Mouse (Mus musculus): ENCODE results near the gene Ralb.

Gene Ralb

DNA sequence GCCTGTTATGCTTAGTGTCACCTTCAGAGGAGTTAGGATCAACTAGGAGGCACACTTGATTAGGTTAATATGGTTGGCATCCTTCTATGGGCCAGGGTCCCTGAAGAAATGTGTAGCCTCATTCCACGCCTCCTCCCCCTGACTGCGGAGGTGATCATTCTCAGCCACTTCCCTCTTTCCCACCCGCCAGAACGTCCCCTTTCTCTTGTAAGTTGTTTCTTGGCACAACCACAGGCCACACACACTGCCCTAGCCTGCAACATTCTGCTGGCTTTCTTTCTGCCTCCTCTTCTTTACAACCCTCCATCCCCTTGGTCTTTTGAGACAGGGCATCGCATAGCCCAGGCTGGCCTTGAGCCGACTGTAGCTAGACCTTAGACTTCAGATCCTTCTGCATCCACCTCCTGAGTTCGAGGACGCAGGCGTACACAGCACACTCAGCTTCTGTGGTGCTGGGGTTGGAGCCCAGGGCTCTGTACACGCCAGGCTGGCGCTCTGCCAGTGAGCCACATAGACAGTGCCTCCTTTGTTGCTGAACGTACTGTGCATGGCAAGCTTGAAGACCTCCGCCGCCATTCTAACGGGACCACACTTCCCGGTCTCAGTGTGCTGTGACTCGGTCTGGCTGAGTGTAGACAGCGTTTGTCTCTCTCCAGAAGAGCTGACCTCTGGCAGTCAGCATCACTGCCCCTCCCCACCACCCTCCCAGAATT, 28.7 kb upstream of the Ralb start:
- POLR2A ChIA-PET, result interaction anchor here in 3 of 4 experiments (0.6 to 1.8 kb wide), 12 partner anchors 8 to 39 kb away, joined by 3 to 9 read pairs (median 4); partner anchors contain the start of genes Ralb (in 1 of the 3) and Tmem185b (in 1 of the 3)
- CTCF ChIA-PET, result interaction anchor here in 3 of 4 experiments (0.7 to 2.4 kb wide), 6 partner anchors 16 to 397 kb away, joined by 3 to 15 read pairs (median 3); no protein-coding TSS in a partner anchor

DNA sequence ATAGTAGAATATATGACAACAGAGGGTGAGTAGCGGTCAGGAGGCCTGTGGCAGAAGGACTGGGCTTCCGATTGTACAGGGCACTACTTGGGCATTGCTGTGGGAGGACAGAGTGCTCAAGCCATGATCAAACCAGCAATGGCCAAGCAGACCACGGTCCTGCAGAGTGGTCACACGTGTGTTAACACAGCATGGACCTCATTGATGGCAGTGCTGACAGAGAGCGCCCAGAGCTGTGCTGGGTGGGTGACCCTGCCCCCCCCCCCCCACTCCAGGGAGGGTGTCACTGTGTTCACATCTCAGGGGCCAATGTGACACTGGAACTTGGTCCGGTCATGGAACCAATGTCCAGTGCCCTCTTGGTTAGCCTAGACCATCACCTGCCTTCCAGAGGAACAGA, 27.6 kb upstream of the Ralb start:
- ChIA-PET POLR2A (no interaction called here), CTCF (no interaction called here)

- CTCF ChIA-PET, result interaction anchor here in 1 of 4 experiments (0.5 kb wide), 1 partner anchor 49 kb away, joined by 3 read pairs; no protein-coding TSS in a partner anchor
- POLR2A ChIA-PET, result interaction anchor here in 3 of 4 experiments (0.6 to 2.6 kb wide), 5 partner anchors 8 to 37 kb away, joined by 3 to 9 read pairs (median 4); no protein-coding TSS in a partner anchor
These were observed 26.3 kb upstream of the Ralb start for GRCm38 (mm10) chr1:119530941-119531340.

DNA sequence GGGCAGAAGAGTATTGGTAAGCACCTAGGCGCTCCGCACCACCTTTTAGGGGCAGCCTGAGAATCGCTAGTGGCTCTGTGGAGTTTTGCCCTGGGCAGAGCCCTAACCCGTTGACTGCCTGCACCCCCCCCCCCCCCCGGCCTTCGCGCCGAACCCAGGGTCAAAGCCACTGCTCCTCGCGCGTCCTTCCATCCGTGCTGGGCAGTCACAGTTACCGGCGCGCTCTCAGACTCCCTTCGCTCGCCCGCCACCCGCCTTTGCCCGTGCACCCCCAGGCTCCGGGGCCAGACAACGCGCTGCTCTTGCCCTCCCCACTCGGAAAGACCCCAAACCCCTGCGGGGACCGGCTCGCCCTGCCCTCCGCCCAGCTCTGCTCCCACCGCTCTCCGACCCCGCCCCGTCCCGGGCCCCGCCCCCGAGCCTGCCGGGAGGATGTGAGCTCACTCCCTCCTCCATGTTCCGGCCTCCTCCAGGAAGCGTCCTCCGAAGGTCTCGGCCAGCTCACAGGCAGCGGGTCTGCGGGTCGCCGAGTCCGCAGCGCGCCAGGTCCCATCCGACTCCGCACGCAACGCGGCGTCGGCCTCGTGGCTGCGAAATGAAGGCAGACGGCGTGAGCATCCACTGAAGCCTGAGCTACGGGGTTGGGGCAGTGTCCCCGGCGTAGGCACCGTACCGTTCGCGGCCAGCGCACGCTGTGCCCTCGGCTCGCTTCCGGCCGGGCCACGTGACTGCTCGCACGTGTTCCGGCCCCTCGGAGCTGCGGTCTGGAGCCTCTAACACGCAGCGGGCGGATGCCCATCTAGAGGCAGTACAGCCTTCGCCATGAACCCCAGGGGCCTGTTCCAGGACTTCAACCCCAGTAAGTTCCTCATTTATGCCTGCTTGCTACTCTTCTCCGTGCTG, 21.3 kb upstream of the Ralb start, which contains the start of gene Tmem185b:
Gene Tmem185b, plus strand, starts transcription at position 472 of the 903 bp plus-strand sequence.
- POLR2A ChIA-PET, result interaction anchor here in 3 of 4 experiments (0.6 to 9.8 kb wide), 43 partner anchors 8 to 880 kb away, joined by 3 to 183 read pairs (median 4); partner anchors contain the start of genes Ralb (in 2 of the 3), 3110009E18Rik (in 1 of the 3), Dbi (in 1 of the 3) and Epb41l5 (in 1 of the 3)
- CTCF ChIA-PET, result interaction anchor here (0.5 to 1.6 kb wide), 12 partner anchors 13 to 490 kb away, joined by 3 to 7 read pairs (median 3); partner anchors contain the start of gene Ralb (in 1 of the 4)

- ChIA-PET POLR2A (interaction anchor here in 2 of 4 experiments (1.0 to 9.8 kb wide), 12 partner anchors 9 to 219 kb away, joined by 3 to 183 read pairs (median 6); partner anchors contain the start of gene Ralb (in 1 of the 2)), CTCF (interaction anchor here in 2 of 4 experiments (0.6 to 1.0 kb wide), 3 partner anchors 28 to 67 kb away, joined by 3 read pairs; no protein-coding TSS in a partner anchor)
These were observed 20.4 kb upstream of the Ralb start for GRCm38 (mm10) chr1:119525004-119525444.

DNA sequence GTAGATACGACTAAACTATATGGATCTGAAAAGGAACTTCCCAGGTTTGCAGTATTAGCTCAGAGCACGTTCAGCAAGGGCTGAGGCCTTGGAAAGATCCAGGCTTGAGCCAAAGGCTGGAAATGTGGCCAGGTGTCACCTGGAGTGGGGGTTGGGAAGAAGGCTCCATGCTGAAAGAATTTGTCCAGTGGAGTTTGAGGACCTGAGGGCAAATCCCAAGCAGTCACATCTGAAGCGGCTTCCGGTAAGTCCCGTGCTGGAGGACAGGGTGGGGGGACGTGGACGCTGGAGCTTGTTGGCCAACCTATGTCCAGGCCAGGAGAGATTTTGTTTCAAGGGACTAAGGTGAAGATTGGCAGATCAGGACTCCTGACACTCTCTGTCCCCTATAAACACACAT, 19.2 kb upstream of the Ralb start:
- ChIA-PET CTCF (interaction anchor here in 3 of 4 experiments (0.5 to 2.3 kb wide), 5 partner anchors 19 to 420 kb away, joined by 3 to 9 read pairs (median 3); partner anchors contain the start of gene Ralb (in 1 of the 3)), POLR2A (interaction anchor here in 3 of 4 experiments (0.6 to 9.8 kb wide), 10 partner anchors 10 to 354 kb away, joined by 3 to 183 read pairs (median 4); partner anchors contain the start of gene Ralb (in 2 of the 3))

- ChIA-PET CTCF (interaction anchor here in 3 of 4 experiments (0.5 to 2.3 kb wide), 6 partner anchors 19 to 946 kb away, joined by 3 to 9 read pairs (median 4); partner anchors contain the start of gene Ralb (in 1 of the 3)), POLR2A (interaction anchor here (0.5 to 9.8 kb wide), 17 partner anchors 8 to 1135 kb away, joined by 3 to 183 read pairs (median 4); partner anchors contain the start of genes Ralb (in 1 of the 4) and Tmem177 (in 1 of the 4))
These were observed 18.8 kb upstream of the Ralb start for GRCm38 (mm10) chr1:119523369-119523768.

- POLR2A ChIA-PET, result interaction anchor here in 3 of 4 experiments (0.8 to 9.8 kb wide), 15 partner anchors 8 to 1134 kb away, joined by 3 to 183 read pairs (median 4); partner anchors contain the start of genes Ralb (in 2 of the 3) and Tmem177 (in 1 of the 3)
- CTCF ChIA-PET, result interaction anchor here in 3 of 4 experiments (0.6 to 2.3 kb wide), 5 partner anchors 18 to 751 kb away, joined by 3 to 9 read pairs (median 3); partner anchors contain the start of gene Ralb (in 1 of the 3)
These were observed 18.1 kb upstream of the Ralb start for GRCm38 (mm10) chr1:119522726-119523125.

GRCm38 (mm10) chr1:119521681-119522080, 17.1 kb upstream of the Ralb start:
- ChIA-PET CTCF (interaction anchor here in 2 of 4 experiments (0.5 to 2.3 kb wide), 6 partner anchors 17 to 711 kb away, joined by 3 to 9 read pairs (median 4); partner anchors contain the start of gene Ralb (in 1 of the 2)), POLR2A (interaction anchor here (0.7 to 9.8 kb wide), 12 partner anchors 12 to 433 kb away, joined by 3 to 183 read pairs (median 5); partner anchors contain the start of gene Ralb (in 2 of the 4))

- ChIA-PET POLR2A (interaction anchor here in 3 of 4 experiments (0.7 to 9.8 kb wide), 10 partner anchors 13 to 434 kb away, joined by 3 to 183 read pairs (median 5); partner anchors contain the start of gene Ralb (in 2 of the 3)), CTCF (interaction anchor here in 3 of 4 experiments (0.5 to 1.1 kb wide), 5 partner anchors 29 to 877 kb away, joined by 3 to 5 read pairs (median 3); no protein-coding TSS in a partner anchor)
These were observed 16.4 kb upstream of the Ralb start for GRCm38 (mm10) chr1:119521029-119521428.

GRCm38 (mm10) chr1:119519286-119519685, 14.7 kb upstream of the Ralb start:
- POLR2A ChIA-PET, result interaction anchor here (0.6 to 9.8 kb wide), 12 partner anchors 9 to 171 kb away, joined by 3 to 183 read pairs (median 4); partner anchors contain the start of gene Ralb (in 2 of the 4)
- CTCF ChIA-PET, result interaction anchor here in 2 of 4 experiments (0.6 to 1.2 kb wide), 4 partner anchors 10 to 1008 kb away, joined by 3 to 5 read pairs (median 3); no protein-coding TSS in a partner anchor

DNA sequence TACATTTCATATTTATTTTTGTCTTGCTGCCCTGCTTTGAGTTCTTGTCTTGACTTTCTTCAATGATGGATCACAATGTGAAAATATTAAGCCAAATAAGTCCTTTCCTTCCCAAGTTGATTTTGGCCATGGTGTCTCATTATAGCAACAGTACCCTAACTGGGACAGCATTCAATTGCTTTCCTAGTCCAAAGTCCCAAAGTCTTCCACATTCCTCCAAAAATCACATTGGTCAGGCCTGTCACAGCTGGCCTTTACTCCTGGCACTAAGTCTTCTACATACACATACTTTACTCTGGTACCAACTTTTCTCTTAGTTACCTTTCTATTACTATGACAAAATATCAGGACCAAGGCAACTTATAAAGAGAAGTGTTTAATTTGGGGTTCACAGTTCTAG, 14.2 kb upstream of the Ralb start:
- CTCF ChIA-PET, result interaction anchor here in 2 of 4 experiments (0.9 to 1.0 kb wide), 2 partner anchors 11 to 21 kb away, joined by 3 read pairs; no protein-coding TSS in a partner anchor
- POLR2A ChIA-PET, result interaction anchor here (0.6 to 9.8 kb wide), 10 partner anchors 10 to 170 kb away, joined by 3 to 183 read pairs (median 4); partner anchors contain the start of gene Ralb (in 1 of the 4)

GRCm38 (mm10) chr1:119518060-119518459, 13.5 kb upstream of the Ralb start:
- CTCF ChIA-PET, result no interaction called here
- POLR2A ChIA-PET, result interaction anchor here in 2 of 4 experiments (0.7 to 9.8 kb wide), 5 partner anchors 11 to 63 kb away, joined by 3 to 183 read pairs (median 5); partner anchors contain the start of gene Ralb (in 1 of the 2)

DNA sequence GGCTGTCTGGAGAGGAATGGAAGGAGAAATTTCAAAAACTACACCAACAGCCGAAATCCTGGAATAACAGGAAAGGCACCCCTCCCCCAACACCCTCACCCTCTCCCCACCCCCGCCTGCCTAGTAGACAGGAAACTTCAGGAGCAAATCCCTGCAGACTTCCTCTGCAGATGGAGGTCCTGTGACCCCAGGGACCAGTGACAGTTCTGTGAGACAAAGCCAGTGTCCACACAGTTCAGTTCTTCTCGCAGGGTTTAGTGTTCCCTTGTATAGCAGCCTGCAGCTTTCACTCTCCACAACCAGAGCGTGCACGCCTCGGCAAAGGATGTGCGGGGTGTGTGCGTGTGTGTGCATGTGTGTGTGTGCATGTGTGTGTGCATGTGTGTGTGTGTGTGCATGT, 6.3 kb upstream of the Ralb start:
- POLR2A ChIA-PET, result interaction anchor here in 1 of 4 experiments (0.6 to 1.7 kb wide), 2 partner anchors 12 to 15 kb away, joined by 3 to 6 read pairs; partner anchors contain the start of gene Tmem185b

GRCm38 (mm10) chr1:119510409-119510808, 5.8 kb upstream of the Ralb start:
- CTCF ChIA-PET, result interaction anchor here in 2 of 4 experiments (0.6 to 0.7 kb wide), 2 partner anchors 26 to 543 kb away, joined by 3 read pairs; no protein-coding TSS in a partner anchor
- POLR2A ChIA-PET, result interaction anchor here in 1 of 4 experiments (0.6 to 1.7 kb wide), 2 partner anchors 11 to 15 kb away, joined by 3 to 6 read pairs; partner anchors contain the start of gene Tmem185b

More for the DNA sequence above, 6.3 kb upstream of the Ralb start:
- CTCF ChIA-PET, result interaction anchor here in 1 of 4 experiments (0.7 kb wide), 1 partner anchor 543 kb away, joined by 3 read pairs; no protein-coding TSS in a partner anchor

- POLR2A ChIA-PET, result interaction anchor here in 1 of 4 experiments (1.3 kb wide), 1 partner anchor 17 kb away, joined by 3 read pairs; the partner anchor contains the start of gene Tmem185b
- CTCF ChIA-PET, result interaction anchor here in 1 of 4 experiments (0.7 kb wide), 1 partner anchor 54 kb away, joined by 3 read pairs; no protein-coding TSS in a partner anchor
These were observed 4.9 kb upstream of the Ralb start for GRCm38 (mm10) chr1:119509474-119509873.
